Mouse (Mus musculus) megakaryocyte progenitor cell, adult 5-6 weeks (primary cell): ENCODE data around the gene Gatc. TPM values are rescaled to one million over a fixed set of nuclear protein-coding genes. Genes with fewer than 3 reads are reported as not detected.
A peak's percentile ranks its signal among the peaks of the same experiment; 100 is the strongest.
"Not testable (repeated sequence)": the region's sequence is repeated elsewhere in the genome, so short reads cannot be mapped to it uniquely, and the experiment has no call there.

Source experiments
- ATAC-seq: replicated peaks from 2 replicates; pipeline ENCODE4 v1.8.0; 2016; ENCODE audit warnings: mild to moderate bottlenecking, moderate TSS enrichment, inconsistent platforms; ENCODE audit not compliant: poor library complexity
- total RNA-seq, 2 experiments: library from RNA; stranded (forward) in 1 of 2; stranded (reverse) in 1 of 2; fragments of 157-497, 149-512 nt in 1 of 2; fragments of 200-1000 nt in 1 of 2; gene quantifications; 2 replicates each; pipeline versions ENCODE4 v1.2.3 to v1.2.4; 2015 to 2017

Gene Gatc
- 68.9 and 78.9 TPM in 2 replicates for total RNA-seq (2015)
- total RNA-seq (2017): 10.7 and 11.2 TPM in 2 replicates

- peak; percentile 97 for ATAC-seq
Observed at GRCm38 (mm10) chr5:115340577-115341313, at the start of gene Gatc, which contains the start of gene Triap1. Gene Gatc (minus strand): TSS chr5:115341178. Gene Triap1 (plus strand): TSS chr5:115341225.

- ATAC-seq: not testable (repeated sequence)
Observed at GRCm38 (mm10) chr5:115378882-115379281, 37.9 kb upstream of the Gatc start.

GRCm38 (mm10) chr5:115375436-115375835 is 34.5 kb upstream of the Gatc start:
- no peak for ATAC-seq

GRCm38 (mm10) chr5:115374204-115374820 is 33.3 kb upstream of the Gatc start:
- ATAC-seq: no peak

DNA sequence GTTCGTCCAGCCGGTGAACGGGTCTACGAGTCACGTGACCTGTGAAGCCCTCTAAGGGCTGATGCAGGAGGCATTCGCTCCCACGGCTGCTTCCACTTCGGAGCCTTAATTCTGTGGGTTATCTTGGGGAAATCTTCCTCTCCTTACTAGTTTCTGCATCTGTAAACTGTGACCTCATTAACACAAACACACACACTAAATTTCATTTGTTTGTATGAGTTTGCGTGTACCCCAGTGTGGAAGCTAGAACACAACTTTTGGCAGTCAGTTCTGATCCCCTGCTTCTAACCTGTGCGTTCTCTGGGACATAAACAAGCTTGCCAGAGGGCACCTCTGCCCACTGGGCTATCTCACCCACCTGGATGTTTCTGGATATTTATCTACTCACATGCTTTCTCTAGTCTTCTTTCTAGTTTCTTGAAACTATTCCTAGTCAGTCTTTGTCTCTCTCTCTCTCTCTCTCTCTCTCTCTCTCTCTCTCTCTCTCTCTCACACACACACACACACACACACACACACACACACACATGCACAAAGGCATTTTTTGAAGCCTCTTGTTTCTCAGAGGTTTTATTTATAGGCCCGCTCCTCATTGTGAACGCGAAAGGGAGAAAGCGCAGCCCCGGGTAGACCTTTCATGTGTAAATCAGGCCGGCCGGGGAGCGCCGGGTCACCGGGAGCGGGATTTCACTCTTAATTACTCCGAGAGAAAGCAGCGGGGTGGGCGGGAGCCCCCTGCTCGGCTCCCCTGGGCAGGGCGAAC is 32.6 kb upstream of the Gatc start:
- no peak for ATAC-seq

DNA sequence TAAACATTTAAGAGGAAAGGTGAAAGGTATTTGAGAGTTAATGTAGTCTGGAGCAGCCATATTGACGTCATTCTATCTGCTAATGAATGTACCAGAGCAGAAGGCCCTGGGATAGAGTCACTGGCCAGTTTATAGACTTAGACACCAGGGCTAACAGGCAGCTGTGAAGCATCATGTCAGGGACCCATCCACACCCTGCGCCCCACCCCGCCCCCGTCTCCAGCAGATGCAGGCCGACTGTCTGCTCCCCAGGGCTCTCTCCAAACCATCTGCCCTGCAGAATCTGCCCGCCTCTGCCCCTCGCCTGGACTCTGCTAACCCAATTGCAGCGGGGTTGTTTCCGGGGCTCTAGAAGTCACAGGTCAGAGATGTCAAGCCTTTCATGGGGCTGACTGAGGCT is 30.8 kb upstream of the Gatc start:
- no peak for ATAC-seq

GRCm38 (mm10) chr5:115364782-115365181 is 23.8 kb upstream of the Gatc start:
- no peak for ATAC-seq

DNA sequence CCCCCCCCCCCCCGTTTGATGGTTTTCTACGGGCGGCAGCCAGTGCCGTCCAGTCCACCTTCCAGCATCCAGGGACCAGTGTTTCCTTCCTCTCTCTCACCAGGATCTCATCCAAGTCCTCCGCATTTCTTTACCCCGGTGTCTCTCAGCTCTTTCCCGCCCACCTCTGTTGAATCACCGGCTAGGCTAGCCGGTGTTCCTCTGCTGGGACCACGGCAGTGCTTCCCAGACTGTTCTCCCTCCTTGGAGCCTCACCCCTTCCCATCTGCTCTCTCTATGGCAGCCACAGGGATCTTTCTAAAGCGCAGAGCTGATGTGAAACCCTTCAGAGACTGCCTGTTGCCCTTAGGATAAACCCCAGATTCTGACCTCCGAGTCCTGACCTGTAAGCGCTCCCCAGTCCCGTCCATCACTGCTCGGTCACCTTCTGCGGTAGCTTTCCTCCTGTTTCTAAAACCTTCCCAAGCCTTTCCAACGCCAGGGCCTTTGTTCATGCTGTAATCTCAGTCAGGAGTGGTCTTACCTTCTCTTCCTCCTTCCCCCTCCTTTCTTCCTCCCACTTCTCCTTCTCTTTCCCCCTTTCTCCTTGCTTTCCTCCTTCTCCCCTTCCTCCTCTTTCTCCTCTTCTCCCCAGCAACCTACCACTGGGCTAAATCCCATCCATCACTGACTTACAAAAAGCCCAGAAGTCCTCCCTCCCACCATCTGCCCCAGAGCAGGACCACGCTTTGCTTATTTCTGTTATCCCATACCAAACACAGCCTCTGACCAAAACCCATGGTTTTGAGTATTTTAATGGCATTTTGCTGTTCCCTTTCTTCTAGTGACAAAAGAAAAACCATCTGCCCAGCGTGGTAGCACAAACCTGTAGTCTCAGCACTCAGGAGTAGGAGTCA is 22.1 kb upstream of the Gatc start:
- ATAC-seq: no peak

DNA sequence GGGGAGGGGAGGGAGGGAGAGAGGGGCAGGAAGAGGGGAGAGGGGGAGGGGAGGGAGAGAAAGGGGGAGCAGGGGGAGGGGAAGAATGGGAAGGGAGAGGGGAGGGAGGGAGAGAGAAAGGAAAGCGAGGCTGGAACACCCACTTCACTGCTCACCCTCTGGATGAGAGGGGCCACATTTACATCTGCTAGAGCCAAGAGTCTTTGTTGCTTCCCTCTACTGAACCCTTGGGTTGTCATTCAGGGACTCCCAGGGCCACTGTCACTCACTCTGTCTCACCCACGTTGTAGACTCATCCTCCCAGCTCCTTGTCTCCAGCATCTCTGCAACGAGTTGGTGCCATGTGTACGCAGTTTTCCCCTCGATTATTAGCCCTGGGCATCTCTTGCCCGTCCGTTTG is 21.2 kb upstream of the Gatc start:
- ATAC-seq: no peak

GRCm38 (mm10) chr5:115359851-115360372 is 18.9 kb upstream of the Gatc start:
- no peak for ATAC-seq

DNA sequence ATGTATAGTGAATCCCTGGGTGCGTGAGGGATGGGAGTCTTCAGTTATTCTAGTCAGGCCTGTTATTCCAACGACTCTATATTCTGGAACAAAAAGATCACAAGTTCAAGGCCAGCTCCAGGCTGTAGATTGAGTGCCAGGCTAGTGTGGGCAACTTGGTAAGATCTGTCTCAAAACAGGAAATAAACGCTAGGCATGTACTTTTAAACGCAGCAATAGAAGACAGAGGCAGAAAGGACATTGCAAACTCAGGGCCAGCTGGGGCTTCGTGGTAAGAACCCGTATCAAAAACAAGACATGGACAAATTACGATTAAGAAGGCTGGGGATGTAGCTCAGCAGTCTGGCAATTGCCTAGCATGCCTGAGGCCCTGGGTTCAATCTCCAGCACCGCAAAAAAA is 18.5 kb upstream of the Gatc start:
- no peak for ATAC-seq

- ATAC-seq: peak; percentile 97
Observed at GRCm38 (mm10) chr5:115358872-115359271, 17.9 kb upstream of the Gatc start.

DNA sequence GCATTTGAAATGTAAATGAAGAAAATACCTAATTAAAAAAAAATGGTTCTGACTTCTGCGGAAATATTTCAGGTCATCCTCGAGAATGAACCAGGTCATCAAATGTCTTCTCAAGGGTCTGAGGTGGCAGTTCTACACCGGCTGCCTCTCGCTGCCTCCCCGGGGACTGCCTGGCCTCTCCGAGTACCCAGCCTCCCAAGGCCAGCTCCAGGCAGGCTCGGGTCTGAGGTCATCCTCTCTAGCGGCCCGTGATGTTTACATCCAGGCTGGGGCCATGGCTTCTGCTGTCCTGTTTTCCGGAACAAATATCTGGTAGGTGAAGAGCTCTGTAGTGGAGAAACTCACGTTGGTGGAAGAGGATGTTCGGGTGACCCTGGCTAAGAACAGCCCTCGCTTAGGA is 14.1 kb upstream of the Gatc start:
- no peak for ATAC-seq

- no peak for ATAC-seq
Observed at GRCm38 (mm10) chr5:115351348-115351747, 10.4 kb upstream of the Gatc start.

GRCm38 (mm10) chr5:115349225-115349555 is 8.2 kb upstream of the Gatc start:
- peak; percentile 18 for ATAC-seq

DNA sequence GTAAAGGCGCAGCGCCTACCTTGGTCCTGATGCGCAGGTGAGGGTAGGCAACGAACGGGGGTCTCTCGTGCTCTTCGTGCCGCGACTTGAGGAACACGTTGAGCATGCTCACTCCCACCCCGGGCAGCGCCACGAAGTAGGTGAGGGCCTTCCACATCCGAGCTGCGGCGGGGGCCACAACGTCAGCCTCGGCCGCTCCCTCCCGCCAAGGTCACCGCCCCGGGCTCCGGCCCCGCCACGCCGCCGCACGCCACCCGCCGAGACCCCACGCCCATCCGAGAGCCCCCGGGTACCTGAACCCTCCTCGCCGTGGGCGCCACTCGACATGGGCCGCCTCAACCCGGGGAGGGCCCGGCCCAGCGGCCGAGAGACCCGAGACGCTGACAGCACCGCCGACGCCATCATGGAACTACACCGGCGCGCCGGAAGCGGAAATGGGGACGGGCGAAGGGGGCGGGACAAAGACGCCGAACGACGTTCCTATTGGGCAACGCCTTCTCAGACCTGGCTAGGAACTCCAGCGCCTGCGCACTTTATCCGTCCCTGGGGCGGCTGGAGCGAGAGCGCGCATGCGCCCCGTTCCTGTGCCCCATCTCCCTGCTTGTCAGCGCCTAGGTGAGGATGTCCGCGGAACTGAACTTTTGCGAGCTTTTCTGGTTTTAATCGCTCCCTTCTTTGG is 7.7 kb upstream of the Gatc start, which contains the start of gene Cox6a1:
Cox6a1 (minus strand) TSS at position 436 of the 679 bp plus-strand sequence.
- ATAC-seq: peak; percentile 89

- ATAC-seq: peak; percentile 73
Observed at GRCm38 (mm10) chr5:115347564-115347963, 6.6 kb upstream of the Gatc start.

DNA sequence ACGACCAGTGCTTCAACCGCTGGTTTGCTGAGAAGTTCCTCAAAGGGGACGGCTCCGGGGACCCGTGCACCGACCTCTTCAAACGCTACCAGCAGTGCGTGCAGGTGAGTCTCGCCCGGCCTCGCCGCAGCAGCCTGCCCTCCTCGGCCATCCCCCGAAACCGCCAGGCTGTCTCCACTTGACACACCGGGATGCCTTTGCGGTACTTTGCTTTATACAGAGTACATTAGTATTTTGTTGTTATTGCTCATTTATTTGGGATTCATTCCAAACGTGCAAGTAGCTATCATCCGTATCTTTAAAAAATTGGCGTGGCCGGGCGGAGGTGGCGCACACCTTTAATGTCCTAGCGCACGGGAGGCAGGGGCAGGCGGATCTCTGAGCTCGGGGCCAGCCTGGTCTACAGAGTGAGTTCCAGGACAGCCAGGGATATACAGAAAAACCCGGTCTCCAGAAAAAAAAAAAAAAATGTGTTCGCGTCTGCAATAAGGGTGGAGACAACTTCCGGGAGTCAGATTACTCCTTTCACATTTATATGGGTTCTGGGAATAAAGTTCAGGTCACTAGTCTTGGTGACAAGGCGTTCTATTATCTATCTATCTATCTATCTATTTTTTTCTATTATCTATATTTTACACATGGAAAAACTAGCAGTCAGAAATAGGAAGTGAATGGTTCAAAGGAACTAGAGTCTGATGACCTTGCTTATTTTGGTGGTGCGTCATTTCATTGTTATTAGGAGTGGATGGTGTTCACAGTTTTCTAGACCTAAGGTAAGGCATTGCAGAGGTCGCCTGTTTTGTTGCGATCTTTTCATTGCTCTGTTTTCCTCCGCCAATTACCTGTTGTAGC is 562 bp upstream of the Gatc start:
- peak; percentile 2; the same call in 1 of the 2 replicates for ATAC-seq

- ATAC-seq: no peak
Observed at GRCm38 (mm10) chr5:115340007-115340406, 971 bp downstream of the Gatc start.
